Mouse (Mus musculus): ENCODE measurements around the gene Cpsf2.

Gene Cpsf2

DNA sequence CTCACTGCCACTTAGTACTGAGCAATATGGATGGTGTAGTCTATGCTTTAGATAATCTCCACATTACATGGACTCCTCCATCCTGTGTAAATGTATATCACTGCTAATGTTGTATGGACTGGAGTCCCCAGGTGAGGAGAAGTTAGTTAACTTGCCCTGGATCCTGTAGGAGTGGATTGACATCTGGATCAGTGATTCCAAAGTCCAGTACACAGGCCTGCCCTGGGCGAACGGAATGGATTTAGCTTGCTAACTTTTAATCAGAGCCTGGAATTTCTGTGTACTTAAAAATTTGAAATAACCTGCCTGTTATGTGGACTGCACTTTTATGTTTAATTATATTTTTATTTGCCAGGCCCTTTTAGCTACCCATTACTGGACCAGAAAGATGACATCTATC is 5.8 kb downstream of the Cpsf2 start:
- DNase-seq = no peak

DNA sequence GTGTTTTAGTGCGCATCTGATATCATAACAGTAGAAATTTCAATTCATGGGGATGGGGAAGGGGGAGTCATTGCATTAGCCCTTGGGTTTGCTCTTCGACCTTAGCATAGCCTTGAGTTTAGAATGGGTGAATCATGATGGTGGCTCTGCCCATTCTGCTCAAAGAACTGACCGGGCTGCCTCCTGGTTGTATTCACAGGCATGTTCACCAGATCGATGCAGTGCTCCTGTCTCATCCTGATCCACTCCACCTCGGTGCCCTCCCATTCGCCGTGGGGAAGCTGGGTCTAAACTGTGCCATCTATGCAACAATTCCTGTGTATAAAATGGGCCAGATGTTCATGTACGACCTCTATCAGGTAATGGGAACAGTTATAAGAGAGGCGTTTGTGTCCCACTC is 7.2 kb downstream of the Cpsf2 start:
- no peak for DNase-seq

DNA sequence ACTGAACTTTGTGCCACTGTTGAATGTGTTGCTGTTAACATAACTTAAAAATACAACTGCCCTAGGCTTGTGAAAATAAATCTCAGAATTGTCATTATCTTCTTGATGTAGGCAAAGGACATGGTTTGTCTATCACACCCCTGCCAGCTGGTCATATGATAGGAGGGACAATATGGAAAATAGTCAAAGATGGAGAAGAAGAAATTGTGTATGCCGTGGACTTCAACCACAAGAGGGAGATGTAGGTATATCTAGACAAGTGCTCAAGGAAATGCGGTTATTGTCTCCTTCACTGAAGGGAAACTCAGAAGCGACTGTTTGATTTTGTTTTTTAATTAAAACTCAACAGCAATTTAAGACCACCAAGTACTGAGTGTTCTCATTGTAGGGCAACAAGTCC is 9.3 kb downstream of the Cpsf2 start:
- DNase-seq = no peak

DNA sequence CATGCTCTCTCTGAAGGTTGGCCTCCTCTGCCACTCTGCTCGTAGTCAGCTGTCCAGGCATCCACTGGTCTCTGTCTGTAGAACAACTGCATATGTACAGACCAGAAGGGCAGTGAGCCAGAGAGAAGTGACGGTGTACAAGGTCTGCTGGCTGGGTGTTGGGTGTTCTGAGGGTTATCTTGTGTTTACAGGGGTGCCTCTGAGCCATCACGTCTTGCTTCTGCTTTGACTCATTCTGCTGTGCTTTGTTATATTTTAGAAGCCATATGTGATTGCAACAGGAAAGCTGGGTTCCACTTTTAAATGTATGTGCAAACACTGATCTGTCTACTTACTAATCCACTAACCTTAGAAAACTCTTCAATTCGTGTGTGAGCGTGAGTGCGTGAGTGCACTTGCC is 11.9 kb downstream of the Cpsf2 start:
- no peak for DNase-seq

DNA sequence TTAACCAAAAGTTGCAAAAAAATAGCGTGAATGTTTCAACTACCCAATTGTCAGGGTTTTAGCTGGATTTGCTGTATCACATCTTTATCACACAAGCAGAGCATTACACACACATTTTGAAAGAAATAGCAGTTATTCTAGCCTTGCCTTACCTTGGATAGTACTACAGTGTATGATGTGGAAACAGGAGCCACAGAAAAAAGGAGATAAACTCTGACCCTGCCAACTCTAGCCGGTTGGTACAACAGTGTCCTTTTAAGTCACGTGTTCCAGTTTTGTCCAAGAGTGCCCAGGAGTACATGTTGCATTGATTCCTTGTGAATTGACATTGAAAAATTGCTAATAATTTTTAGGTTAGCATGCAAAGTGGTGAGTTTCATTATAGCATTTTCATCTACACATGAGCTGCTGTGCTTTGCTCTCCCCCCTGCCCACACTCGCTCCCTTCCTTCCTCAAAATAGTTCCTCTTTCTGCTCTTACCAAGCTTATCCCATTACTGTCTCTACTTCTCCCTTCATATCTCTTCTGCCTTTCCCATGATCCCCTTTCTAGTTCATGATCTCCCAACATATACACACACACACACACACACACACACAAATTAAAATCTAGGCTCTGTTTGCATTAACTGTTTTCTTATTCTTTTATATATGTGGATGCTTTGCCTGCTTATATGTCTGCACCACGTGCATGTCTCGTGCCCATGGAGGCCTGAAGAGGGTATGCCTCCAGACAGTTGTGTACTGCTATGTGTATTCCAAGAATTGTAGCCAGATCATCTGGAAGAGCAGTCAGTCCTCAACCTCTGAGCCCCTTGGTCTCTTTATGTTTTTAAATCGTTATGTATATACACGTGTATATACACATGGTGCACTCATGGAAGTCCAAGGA is 19.0 kb downstream of the Cpsf2 start:
- DNase-seq = no peak

DNA sequence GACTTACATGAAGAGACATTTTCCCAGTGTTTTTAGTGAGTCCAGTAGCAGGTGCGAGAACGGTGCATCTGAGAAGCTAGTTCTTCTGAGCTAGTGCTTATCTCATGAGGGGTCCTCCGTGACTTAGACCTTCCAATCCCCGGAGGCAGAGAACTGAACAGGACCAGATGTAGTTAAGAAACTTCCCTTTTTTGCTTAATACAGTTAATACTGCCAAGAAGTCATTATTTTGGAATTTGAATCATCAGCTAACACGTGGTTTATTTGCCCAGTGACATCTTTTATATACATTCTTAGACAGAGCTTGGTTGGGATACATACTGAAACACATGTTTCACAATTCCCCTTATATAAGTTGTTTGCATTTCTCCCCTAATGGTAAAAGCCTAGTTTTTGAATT is 23.1 kb downstream of the Cpsf2 start:
- DNase-seq = no peak

DNA sequence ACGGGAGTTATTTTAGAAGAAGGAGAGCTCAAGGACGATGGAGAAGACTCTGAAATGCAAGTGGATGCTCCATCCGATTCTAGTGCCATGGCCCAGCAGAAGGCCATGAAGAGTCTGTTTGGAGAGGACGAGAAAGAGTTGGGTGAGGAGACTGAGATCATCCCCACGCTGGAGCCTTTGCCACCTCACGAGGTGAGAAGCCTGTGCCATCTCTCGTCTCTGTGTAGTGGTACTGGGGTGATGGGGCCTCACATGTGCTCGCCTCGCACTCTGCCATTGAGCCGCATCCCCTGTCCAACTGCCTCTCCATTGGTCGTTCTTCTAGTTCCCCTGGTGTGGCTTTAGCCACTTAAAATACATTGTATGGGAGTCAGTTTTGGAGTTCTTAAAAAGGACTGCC is 25.0 kb downstream of the Cpsf2 start:
- no peak for DNase-seq

DNA sequence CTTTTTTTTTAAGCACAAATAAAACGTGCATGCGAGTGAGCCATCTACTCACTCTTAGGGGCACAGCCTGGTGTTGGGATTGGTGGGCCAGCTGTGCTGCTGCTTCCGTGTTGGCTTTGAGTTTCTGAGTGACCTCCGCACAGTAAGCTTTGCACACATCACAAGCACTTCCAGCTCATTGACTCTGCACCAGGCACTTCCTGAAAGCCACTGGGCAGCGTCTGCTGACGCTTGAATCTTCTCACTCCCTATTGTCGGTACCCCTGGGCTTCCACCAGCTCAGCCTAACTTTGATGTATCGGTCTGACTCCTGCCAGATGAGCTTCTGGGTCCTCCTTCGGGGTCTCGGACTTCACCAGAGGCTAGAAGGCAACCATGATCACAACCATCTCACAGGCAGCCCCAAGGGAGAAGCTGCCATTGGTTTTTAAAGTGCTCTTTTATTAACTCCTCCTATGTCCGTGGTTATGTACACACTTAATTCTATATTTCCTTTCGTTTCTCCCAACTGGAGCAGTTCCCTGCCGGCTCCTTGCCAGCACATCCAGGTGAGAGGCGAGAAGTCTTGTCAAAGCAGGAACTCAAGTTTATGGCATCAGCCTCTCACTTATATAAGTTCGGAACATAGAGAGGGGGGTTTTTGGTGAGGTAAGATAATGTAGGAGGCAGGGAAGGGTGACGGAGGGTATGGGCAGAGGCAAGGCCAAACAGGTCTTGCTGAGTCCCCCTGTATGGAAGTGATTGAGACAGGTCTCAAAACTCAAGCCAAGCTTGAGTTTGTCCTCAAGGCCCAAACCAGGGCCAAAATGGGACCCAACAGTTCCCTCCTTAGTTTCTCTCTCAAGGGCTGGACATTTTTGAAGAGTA is 32.6 kb downstream of the Cpsf2 start:
- DNase-seq = no peak

DNA sequence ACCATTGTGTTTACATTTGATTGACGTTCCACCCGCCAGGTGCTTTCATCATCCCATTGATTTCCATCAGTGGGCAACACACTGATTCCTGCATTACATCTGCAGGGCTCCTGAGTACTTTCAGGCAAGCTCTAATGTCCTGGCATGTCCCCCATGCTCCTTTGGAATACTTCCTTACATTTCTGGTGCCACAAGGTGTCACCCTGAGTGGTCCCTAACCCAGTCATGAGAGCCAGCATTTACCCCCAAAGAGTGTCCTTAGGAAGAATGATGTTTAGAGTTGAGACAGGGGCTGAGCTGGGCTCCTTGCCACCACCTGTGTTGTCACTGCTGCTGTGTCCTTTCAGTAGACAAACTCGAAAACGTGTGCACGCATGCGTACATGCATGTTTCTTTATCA is 33.8 kb downstream of the Cpsf2 start:
- no peak for DNase-seq

DNA sequence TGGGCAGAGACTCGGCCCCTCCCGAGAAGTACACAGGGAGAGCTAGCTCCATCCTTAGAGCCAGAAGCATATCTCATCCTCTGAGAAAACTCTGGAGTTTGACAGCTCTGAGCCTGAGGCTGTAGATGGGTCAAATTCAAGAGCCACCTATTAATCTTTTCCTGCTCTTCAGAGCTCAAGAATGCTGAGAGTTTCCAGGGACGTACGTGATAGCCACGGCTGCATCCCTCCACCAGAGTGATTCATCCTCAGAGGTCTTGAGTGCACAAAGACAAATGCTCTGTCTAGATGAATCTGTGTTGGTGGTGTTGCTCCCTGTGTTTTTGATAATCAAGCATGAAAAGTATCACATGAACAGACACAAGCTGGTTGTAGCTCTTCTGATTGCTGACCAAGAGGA is 38.6 kb downstream of the Cpsf2 start:
- no peak for DNase-seq

DNA sequence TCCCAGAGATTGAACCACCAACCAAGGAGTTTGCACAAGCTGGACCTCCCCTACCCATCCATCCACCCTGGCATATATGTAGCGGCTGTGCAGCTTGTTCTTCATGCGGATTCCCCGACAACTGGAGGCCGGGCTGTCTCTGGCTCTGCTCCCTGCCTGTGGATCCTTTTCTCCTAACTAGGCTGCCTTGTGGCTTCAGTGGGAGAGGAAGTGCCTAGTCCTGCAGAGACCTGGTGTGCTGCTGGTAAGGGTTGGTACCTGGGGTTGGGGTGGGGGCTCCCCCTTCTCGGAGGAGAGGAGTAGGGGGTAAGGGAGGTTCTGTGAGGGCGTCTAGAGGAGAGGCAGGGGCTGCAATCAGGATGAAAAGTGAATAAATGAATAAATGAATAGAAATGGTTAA is 39.3 kb downstream of the Cpsf2 start:
- no peak for DNase-seq

DNA sequence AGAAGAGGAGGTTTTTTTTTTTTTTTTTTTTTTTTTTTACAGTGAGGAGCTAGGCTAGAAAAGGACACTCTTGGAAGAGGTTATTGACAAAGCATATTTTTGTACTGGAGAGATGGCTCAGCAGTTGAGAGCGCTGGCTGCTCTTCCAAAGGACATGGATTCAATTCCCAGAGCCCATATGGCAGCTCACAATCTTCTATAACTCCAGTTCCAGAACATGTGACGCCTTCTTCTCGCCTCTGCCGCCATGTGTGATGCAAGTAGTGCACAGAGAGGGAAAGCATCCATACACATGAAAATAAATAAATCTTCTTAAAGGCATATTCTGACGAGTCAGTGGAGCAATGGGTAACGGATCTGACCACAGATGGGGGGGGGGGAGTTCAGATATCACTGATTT is 46.1 kb downstream of the Cpsf2 start:
- no peak for DNase-seq

DNA sequence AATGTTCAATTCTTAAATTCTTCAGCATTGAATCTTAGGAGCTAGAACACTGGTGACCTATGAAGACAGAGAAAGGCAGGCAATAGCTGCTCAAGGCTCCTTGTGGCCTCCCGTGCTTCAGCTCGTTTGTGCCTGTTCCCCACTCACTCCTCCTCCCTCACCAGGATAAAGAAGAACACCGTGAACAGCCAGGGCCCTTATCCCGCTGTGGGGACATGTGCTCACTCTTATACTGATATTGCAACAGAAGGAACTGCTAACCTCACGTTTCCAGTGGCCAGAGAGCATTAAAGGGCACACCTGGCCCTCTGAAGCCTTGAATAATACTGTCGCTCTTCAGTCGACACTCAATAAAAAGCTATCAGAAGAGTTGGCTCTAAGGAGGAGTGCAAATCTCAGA is 53.4 kb downstream of the Cpsf2 start:
- DNase-seq = no peak

DNA sequence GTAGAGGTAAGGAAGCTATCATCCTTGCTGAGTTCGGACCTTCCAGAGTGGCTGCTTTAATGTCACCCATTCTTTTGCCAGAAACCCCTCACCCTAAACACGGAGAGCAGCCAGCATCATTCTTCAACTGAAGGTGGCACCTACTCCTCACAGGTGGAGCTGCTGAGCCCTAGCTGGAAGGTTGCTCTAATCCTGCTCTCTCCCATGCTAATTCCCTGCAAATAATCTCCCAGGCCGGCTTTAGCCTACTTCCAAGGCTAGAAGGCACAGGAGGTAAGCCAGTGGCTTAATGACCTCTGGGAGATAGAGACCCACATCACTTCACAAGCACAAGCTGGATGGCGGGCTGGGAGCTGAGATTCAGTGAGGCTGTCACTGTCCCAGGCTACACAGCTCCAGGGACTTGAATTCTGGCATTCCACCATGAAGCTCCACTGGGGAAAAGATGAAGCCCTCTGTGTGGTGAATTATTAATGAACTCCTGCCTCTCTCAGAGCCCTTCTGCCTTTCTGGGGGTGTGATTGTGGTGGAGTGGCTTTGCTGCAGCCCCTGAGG is 54.2 kb downstream of the Cpsf2 start:
- no peak for DNase-seq

DNA sequence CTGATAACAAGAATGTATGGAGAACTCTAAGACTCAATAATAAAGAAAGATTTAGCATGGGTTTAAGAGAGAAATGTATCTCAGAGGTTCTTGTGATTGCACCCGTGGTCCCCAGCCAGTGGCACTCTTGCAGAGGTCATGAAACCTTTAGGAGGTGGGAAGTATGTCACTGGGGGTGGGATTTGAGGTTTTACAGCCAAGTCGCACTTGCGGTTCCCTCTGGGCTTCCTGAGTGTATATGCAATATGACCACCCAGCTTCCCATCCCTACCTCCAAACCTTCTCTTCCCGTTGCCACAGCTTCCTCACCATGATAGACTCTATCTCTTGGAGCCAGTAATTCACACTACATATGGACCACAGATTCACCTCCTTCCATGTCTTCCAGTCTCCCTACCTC is 59.1 kb downstream of the Cpsf2 start:
- no peak for DNase-seq

DNA sequence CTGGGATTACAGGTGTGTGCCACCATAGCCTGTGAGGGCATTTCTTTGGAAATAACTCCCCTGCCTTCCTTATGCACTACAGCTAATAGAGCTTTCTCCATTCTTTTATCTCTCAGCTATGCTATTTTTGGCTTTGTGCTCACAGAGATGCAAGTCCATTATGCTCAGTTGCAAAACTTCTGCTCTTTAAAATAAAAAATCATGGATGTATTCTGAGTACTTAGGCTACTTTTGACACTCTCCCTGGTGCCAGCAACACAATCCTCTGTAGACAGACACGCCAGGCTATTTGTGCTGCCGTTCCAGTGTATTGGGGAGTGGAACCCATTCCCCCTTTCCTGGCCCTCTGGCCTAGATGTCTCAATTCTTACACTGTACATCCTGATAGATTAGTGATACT is 64.1 kb downstream of the Cpsf2 start:
- DNase-seq = no peak

DNA sequence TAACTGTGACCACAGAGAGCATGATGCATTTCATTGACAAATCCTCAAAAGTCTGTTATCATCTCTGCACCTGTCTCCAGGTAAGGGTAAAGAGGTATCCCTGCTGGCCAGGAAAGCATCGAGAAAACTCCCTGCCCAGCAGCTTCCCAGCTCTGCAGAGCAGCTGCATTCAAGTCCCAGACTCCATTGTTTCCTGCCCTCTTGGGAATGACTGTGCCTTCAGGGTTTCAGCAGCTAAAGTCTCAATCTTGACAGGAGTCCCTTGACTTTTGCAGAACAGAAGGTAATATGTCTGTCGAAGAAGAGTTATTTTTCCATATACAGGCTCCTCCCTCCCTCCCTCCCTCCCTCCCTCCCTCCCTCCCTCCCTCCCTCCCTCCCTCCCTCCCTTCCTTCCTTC is 65.9 kb downstream of the Cpsf2 start:
- no peak for DNase-seq

DNA sequence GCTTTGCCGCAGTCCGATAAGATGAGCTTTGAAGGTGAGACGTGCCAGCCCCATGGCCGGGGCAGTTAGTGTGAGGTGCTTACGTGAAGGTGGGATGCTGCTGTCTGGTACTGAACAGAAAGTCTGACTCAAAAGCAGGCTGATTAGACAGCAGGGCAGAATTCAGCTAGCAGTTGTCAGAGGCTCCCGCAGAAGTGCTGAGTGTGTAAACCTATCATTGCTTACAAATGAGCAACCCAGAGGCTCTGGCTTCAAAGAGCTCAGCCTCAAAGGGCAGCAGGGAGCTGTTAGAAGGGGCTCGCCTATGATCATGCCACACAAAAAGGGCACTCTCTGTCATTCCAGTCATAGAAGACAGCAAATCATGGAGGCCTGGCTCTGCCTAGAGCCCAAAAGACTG is 66.5 kb downstream of the Cpsf2 start:
- no peak for DNase-seq

DNA sequence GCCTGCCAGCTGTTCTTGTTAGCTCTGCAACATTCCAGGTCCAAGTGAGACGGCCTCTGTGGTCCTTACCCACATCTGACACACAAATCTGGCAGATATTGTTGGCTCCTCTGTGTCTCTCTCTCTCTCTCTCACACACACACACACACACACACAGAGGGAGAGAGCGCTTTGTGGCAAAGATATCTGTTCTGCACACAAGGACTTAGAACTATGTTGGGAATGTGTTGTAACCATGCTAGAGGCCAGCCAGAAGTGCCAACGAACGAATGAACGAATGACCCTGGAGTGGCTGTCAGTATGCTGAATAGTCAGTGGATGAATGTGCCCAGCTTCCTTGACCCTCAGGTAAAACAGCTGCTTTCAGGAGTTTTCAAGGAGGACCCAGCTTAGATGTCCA is 68.1 kb downstream of the Cpsf2 start:
- no peak for DNase-seq

DNA sequence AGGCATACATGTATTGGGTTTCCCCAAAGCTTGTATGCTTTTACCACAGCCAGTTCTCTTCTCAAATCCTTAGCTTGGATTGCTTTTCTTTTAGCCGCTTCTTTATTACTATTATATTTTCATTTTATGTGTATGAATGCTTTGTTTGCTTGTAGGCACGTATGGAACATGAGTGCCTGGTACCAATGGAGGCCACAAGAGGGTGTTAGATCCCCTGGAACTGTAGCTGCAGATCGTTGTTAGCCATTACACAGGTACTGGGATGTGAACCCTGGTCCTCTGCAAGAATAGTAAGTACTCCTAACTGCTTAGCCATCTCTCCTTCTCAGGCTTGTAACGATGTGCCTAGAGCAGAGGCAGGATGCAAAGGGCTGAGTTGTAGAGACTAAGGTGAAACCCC is 78.4 kb downstream of the Cpsf2 start:
- DNase-seq = no peak

DNA sequence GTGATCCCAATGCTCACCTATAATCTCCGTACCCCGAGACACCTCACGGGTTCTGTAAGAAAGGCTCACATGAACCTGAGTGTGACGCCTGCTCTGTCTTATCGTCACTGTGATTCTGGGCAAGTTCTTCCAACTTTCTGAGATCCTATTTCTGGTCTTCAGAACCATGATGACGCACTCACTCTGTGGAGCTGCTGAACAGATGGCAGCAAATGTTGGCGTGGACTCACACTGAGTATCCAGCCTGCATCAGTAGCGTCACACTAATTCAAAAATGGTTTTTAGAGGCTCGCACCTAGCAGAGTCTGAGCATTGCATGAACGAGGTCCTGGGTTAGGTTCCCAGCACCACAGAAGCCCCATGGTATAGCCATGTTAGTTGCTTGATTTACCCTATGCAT is 80.0 kb downstream of the Cpsf2 start:
- peak; percentile 53 for DNase-seq

All from cerebellum, adult 11-12 months (tissue).